Mouse (Mus musculus) ES-E14 (cell line): Measurements from ENCODE around the gene Grin2d. TPM values are rescaled to one million over a fixed set of nuclear protein-coding genes. Genes with fewer than 3 reads are reported as not detected.
A peak's percentile ranks its signal among the peaks of the same experiment; 100 is the strongest.

ENCODE experiments used
- DNase-seq: peaks from one replicate; pipeline ENCODE4 v3.0.0-alpha.2; 2013; ENCODE audit warnings: low read depth, low spot score
- H3K27ac ChIP-seq: 2 replicates; pipeline ENCODE4 v1.5.1; 2012; ENCODE audit warnings: low read depth, mild to moderate bottlenecking, low read length, moderate library complexity, mixed read lengths; ENCODE audit not compliant: poor library complexity, insufficient read depth, severe bottlenecking
- H3K36me3 ChIP-seq: 2 replicates; pipeline ENCODE4 v1.6.1; 2012; ENCODE audit warnings: mild to moderate bottlenecking, low read length, moderate library complexity, mixed read lengths; ENCODE audit not compliant: control insufficient read depth, poor library complexity, insufficient read depth, severe bottlenecking
- H3K4me1 ChIP-seq, 2 experiments: fragments of 150-350 bp in 1 of 2; sonication (generic) in 1 of 2; 2 replicates each; pipeline ENCODE4 v1.6.1; 2012; ENCODE audit warnings: low read length in 2 of 2, mild to moderate bottlenecking in 1 of 2, mixed read lengths in 1 of 2; ENCODE audit not compliant: control insufficient read depth in 2 of 2, insufficient read depth in 2 of 2, poor library complexity in 1 of 2
- H3K4me3 ChIP-seq, 2 experiments: fragments of 150-350 bp in 1 of 2; sonication (generic) in 1 of 2; 2 replicates each; pipeline ENCODE4 v1.5.1; 2012; ENCODE audit warnings: low read length in 2 of 2, low read depth in 1 of 2, mild to moderate bottlenecking in 1 of 2, mixed read lengths in 1 of 2; ENCODE audit not compliant: insufficient read depth in 1 of 2, poor library complexity in 1 of 2, severe bottlenecking in 1 of 2
- H3K9ac ChIP-seq: 2 replicates; pipeline ENCODE4 v1.6.1; 2012; ENCODE audit warnings: low read depth, mild to moderate bottlenecking, low read length, mixed read lengths; ENCODE audit not compliant: poor library complexity, insufficient read depth, severe bottlenecking
- H3K9me3 ChIP-seq: fragments of 150-350 bp; sonication (generic); 2 replicates; pipeline ENCODE4 v1.6.1; 2012; ENCODE audit warnings: low read depth, mild to moderate bottlenecking, low read length; ENCODE audit not compliant: control insufficient read depth, insufficient read depth
- CHD2 ChIP-seq: IDR thresholded peaks from 2 replicates; pipeline ENCODE4 v1.6.1; 2014; ENCODE audit warnings: mild to moderate bottlenecking, low read depth, low read length, inconsistent platforms
- HCFC1 ChIP-seq: IDR thresholded peaks from 2 replicates; pipeline ENCODE4 v1.6.1; 2012; ENCODE audit warnings: low read length, inconsistent platforms, borderline replicate concordance; ENCODE audit not compliant: insufficient read depth
- MAFK ChIP-seq: IDR thresholded peaks from 2 replicates; pipeline ENCODE4 v1.6.1; 2014; ENCODE audit warnings: mild to moderate bottlenecking, low read depth, low read length, inconsistent platforms; ENCODE audit not compliant: insufficient read depth
- ZC3H11A ChIP-seq: IDR thresholded peaks from 2 replicates; pipeline ENCODE4 v1.6.1; 2012; ENCODE audit warnings: low read depth, mild to moderate bottlenecking, inconsistent platforms, low read length, borderline replicate concordance
- ZNF384 ChIP-seq: IDR thresholded peaks from 2 replicates; pipeline ENCODE4 v1.6.1; 2012; ENCODE audit warnings: low read depth, low read length, inconsistent platforms
- in situ Hi-C, 2 experiments: fragments of 600-800 bp; cut with MboI; formaldehyde crosslinking; loops; one replicate each; pipeline ENCODE4 v1.15.1; 2025; ENCODE audit warnings: low sequenced_read_pairs in 2 of 2, inconsistent platforms in 1 of 2; ENCODE audit not compliant: unreplicated experiment in 2 of 2
- total RNA-seq: library from RNA; depleted of rRNA; stranded (reverse); fragments of 300-350 nt; gene quantifications from 2 replicates; pipeline ENCODE4 v1.2.3, GENCODE M21; 2012

Grin2d gene
- total RNA-seq, 1 experiment: 0.67 TPM

DNA sequence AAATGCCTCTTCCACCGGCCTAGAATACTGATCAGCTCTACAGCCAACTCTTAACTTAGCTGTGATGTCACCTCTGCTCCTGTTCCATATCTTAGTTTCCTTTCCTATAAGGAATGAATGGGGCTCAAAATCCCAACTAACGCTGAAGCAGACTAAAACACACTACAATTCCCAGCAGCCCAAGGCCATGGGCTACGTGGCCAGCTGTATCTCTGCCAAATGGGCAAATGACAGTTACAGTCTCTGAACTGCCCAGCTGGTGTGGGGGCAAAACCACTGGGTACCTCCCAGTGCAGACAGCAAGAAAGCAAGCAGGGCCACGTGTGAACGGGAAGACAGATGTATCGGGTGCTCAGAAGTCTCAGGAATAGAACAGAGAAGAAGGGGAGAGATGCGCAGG is 51.5 kb downstream of the Grin2d start:
- H3K36me3 ChIP-seq: peaks cover 62% of the 10 kb centered on the region
- no peaks in the 10 kb centered on the region for H3K9me3 ChIP-seq
- no peak for DNase-seq
- no peak for TF ChIP-seq CHD2
- no peak for TF ChIP-seq HCFC1
- TF ChIP-seq ZNF384: no peak
- TF ChIP-seq MAFK: no peak
- no peak for TF ChIP-seq ZC3H11A
- H3K9ac ChIP-seq: no peak overlapping the region
- no peak overlapping the region for H3K4me3 ChIP-seq
- peaks cover 0 to 4% of the 10 kb centered on the region in 2 experiments; a peak in 1 of 4 replicates for H3K4me1 ChIP-seq
- in situ Hi-C loops: no loop called here
- no peak overlapping the region for H3K27ac ChIP-seq

DNA sequence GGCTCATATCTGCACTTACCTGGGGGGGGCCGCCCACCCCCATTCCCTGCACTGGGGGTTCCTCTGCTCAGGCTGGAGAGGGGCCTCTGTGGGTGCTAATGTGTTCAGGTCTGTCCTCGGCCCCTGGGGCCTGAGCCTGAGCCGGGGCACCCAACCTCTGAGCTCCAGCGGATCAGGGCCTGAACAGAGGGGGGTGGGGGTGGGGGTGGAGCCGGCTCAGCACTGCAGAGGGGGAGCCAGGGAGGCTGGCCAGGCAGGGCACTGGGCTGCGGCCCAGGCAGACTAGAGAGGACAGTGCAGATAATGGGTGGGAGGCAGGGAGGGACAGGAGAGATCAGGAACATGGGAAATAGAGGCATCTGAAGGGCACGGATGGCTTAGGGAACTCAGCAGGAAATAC is 53.6 kb downstream of the Grin2d start, which contains the start of gene Kcnj14:
Gene Kcnj14 (minus strand): TSS at position 185 of the 400 bp plus-strand sequence.
- no peak within 1 kb of the TSS for H3K27ac ChIP-seq
- no peak within 1 kb of the TSS for H3K4me3 ChIP-seq
- H3K4me1 ChIP-seq: peaks cover 0 to 4% of the 10 kb centered on the region in 2 experiments; a peak in 1 of 4 replicates
- peaks cover 62% of the 10 kb centered on the region for H3K36me3 ChIP-seq
- in situ Hi-C loops: no loop called here
- DNase-seq: no peak
- no peak within 1 kb of the TSS for H3K9ac ChIP-seq
- TF ChIP-seq CHD2: no peak
- no peak for TF ChIP-seq ZNF384
- TF ChIP-seq ZC3H11A: no peak
- TF ChIP-seq HCFC1: no peak
- no peaks in the 10 kb centered on the region for H3K9me3 ChIP-seq

- in situ Hi-C loops: no loop called here
- no peak overlapping the region for H3K27ac ChIP-seq
- no peak for TF ChIP-seq ZNF384
- no peak for TF ChIP-seq ZC3H11A
- no peak for TF ChIP-seq MAFK
- TF ChIP-seq CHD2: no peak
- TF ChIP-seq HCFC1: no peak
These were observed 57.3 kb downstream of the Grin2d start for GRCm38 (mm10) chr7:45820913-45821312.

GRCm38 (mm10) chr7:45819843-45820242 is 58.3 kb downstream of the Grin2d start:
- peaks cover 21% of the 10 kb centered on the region for H3K36me3 ChIP-seq
- DNase-seq: no peak
- peaks cover 0 to 7% of the 10 kb centered on the region in 2 experiments; a peak in 1 of 4 replicates for H3K4me1 ChIP-seq
- TF ChIP-seq ZNF384 (no peak), CHD2 (no peak), ZC3H11A (no peak), HCFC1 (no peak), MAFK (no peak)
- no peaks in the 10 kb centered on the region for H3K9me3 ChIP-seq
- peak overlapping the region; percentile 2 for H3K9ac ChIP-seq
- no peak overlapping the region for H3K27ac ChIP-seq
- in situ Hi-C loops: no loop called here
- H3K4me3 ChIP-seq: peak overlapping the region; percentile 29 to 42; a peak in 2 of 4 replicates

More at GRCm38 (mm10) chr7:45820913-45821312, 57.3 kb downstream of the Grin2d start:
- Histone ChIP-seq H3K36me3 (peaks cover 31% of the 10 kb centered on the region), H3K9me3 (no peaks in the 10 kb centered on the region), H3K9ac (no peak overlapping the region), H3K4me3 (no peak overlapping the region), H3K4me1 (peaks cover 0 to 4% of the 10 kb centered on the region in 2 experiments; a peak in 1 of 4 replicates)
- DNase-seq: no peak

DNA sequence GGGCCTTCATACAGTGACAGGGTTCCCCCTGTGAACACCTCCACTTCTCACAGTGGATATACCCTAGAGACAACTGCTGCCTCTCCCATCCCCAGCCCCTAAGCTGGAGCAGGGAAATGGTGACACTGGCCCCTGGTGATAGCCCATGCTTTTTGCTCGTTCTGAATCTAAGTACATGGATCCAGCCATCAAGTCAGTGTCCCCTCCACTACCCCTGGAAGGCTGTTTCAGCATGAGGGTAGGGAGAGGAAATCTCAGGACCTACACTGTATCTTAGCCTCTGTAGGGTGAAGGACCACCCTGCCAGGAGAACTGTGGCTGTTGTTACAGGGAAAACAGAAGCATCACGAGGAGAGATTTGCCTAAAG is 62.2 kb downstream of the Grin2d start:
- H3K27ac ChIP-seq: no peak overlapping the region
- in situ Hi-C loops: no loop called here
- no peak for DNase-seq
- no peak for TF ChIP-seq ZC3H11A
- no peak for TF ChIP-seq MAFK
- TF ChIP-seq HCFC1: no peak
- TF ChIP-seq ZNF384: no peak
- no peak for TF ChIP-seq CHD2
- no peak overlapping the region for H3K4me3 ChIP-seq
- no peak overlapping the region for H3K9ac ChIP-seq
- peaks cover 18% of the 10 kb centered on the region for H3K36me3 ChIP-seq
- peaks cover 2 to 10% of the 10 kb centered on the region in 2 experiments; a peak in 1 of 4 replicates for H3K4me1 ChIP-seq
- no peaks in the 10 kb centered on the region for H3K9me3 ChIP-seq
